Mouse (Mus musculus) spleen, postnatal 4 days (tissue): ENCODE data around the gene Olfr202.
"Not testable (repeated sequence)": the region's sequence is repeated elsewhere in the genome, so short reads cannot be mapped to it uniquely, and the experiment has no call there.

Experiments
- DNase-seq, 2 experiments: peaks; one replicate each; pipeline ENCODE4 v3.0.0; 2022; ENCODE audit warnings: low spot score in 2 of 2

The Olfr202 gene

GRCm38 (mm10) chr16:59286693-59287092 is at the start of gene Olfr202:
TSS of gene Olfr202 (minus strand) at chr16:59286793.
- no peak for DNase-seq

- DNase-seq: no peak
These were observed 44.4 kb upstream of the Olfr202 start, which contains the start of gene Olfr205 for GRCm38 (mm10) chr16:59331038-59331437. TSS of gene Olfr205 (minus strand) at chr16:59331138.

- not testable (repeated sequence) for DNase-seq
These were observed 36.7 kb upstream of the Olfr202 start for GRCm38 (mm10) chr16:59323262-59323661.

GRCm38 (mm10) chr16:59318148-59318547 is 31.6 kb upstream of the Olfr202 start, which contains the start of gene Olfr204:
TSS of gene Olfr204 (minus strand) at chr16:59318248.
- no peak for DNase-seq

- no peak for DNase-seq
These were observed 12.0 kb upstream of the Olfr202 start, which contains the start of gene Olfr203 for GRCm38 (mm10) chr16:59298581-59298980. TSS of gene Olfr203 (plus strand) at chr16:59298881.

- DNase-seq: not testable (repeated sequence)
These were observed 983 bp upstream of the Olfr202 start for GRCm38 (mm10) chr16:59287576-59287975.

GRCm38 (mm10) chr16:59283476-59283875 is 3.1 kb downstream of the Olfr202 start:
- DNase-seq: no peak

- DNase-seq: peak in 1 of 2 experiments; percentile 10
These were observed 6.1 kb downstream of the Olfr202 start for GRCm38 (mm10) chr16:59280542-59280941.

- DNase-seq: not testable (repeated sequence)
These were observed 14.1 kb downstream of the Olfr202 start, which contains the start of gene Olfr201 for GRCm38 (mm10) chr16:59272532-59272931. TSS of gene Olfr201 (minus strand) at chr16:59272632.

- not testable (repeated sequence) for DNase-seq
These were observed 17.5 kb downstream of the Olfr202 start for GRCm38 (mm10) chr16:59269097-59269496.

GRCm38 (mm10) chr16:59249684-59250083 is 36.9 kb downstream of the Olfr202 start:
- DNase-seq: no peak
